Mouse (Mus musculus) adrenal gland, adult 2 months (tissue): ENCODE results near the gene Adcy6. TPM values are rescaled to one million over a fixed set of nuclear protein-coding genes. Genes with fewer than 3 reads are reported as not detected.
"Not testable (repeated sequence)": the region's sequence is repeated elsewhere in the genome, so short reads cannot be mapped to it uniquely, and the experiment has no call there.

Source experiments
- DNase-seq: peaks from one replicate; pipeline ENCODE4 v3.0.0; 2021
- polyA plus RNA-seq: library from polyadenylated mRNA; depleted of rRNA; stranded (reverse); fragments of >200 nt; gene quantifications from 2 replicates; pipeline ENCODE4 v1.2.3, GENCODE M21; 2012
- total RNA-seq, 2 experiments: library from RNA; stranded (reverse); gene quantifications; 2 replicates each; pipeline ENCODE4 v1.2.3; 2021

Adcy6 gene
- total and polyA plus RNA-seq, 3 experiments, result 35.5 to 67.1 (median 44.6) TPM

- DNase-seq, result peak; percentile 41
Observed at GRCm38 (mm10) chr15:98602191-98602881, 7.5 kb downstream of the Adcy6 start.

GRCm38 (mm10) chr15:98601832-98602190 is 8.1 kb downstream of the Adcy6 start:
- no peak for DNase-seq

DNA sequence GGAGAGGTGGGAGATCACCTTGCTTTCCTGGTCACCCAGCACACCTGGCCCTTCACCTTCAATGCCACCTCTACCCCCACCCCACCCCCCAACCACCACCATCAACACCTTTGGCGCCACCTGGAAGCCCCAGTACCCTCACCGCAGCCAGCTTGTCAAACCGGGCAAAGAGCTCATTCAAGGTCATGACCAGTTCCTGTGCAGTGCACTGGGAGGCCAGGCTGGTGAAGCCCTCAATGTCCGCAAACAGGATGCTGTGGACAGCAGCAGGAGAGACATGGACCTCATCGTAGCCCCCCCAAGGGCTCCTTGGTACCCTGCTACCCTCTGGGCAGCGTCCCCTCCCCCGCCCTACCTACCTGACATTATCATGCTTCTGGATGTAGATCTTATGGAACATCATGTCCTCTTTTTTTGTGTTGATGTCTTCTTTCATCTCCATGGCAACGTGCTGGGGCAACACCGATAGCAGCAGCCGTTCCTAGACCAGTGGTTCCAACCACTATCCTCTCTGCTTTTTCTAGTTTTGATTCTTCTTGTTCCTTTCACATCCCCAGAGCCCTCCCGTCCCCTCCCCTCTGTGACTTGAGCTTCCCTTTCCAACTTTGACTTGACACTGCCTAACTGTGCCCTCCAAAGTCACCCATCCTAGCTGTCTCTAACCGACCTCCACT is 9.7 kb downstream of the Adcy6 start:
- no peak for DNase-seq

- DNase-seq, result no peak
Observed at GRCm38 (mm10) chr15:98596609-98597008, 13.3 kb downstream of the Adcy6 start.

DNA sequence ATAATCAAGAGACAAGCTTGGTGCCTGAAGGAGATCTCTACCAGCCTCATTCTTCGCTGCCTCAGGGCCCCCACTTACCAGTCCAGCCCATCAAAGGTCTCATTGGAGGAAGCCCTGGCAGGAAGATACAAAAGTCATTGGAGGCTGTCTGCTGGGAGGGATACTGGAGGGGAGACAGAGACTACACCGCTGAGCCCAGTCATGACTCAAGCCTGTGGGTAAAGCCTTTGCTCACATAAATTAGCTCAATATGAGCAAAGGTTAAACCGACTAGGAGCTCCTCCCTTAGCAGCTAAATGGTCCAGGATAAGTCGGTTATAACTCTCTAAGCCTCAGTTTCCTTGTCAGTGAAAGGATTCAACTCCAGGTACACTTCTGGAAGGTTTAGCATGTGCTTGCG is 14.8 kb downstream of the Adcy6 start:
- no peak for DNase-seq

DNA sequence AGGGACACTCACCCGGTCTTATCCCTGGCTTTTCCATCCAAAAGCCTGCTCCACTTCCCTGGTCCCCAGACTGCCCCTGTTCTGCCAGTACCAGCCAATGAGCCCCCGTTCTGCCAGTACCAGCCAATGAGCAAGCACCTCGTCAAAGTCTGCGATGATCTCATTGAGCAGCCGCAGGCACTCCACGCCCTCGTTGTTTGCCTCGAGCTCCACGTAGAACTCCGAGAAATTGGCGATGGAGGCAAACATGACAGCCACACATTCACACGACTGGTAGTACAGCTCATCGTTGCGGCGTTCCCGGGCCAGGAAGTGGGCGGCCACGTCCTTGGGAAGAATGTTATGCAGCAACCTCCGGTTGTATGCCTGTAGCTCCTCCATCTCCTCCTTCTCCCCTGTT is 15.7 kb downstream of the Adcy6 start:
- no peak for DNase-seq

DNA sequence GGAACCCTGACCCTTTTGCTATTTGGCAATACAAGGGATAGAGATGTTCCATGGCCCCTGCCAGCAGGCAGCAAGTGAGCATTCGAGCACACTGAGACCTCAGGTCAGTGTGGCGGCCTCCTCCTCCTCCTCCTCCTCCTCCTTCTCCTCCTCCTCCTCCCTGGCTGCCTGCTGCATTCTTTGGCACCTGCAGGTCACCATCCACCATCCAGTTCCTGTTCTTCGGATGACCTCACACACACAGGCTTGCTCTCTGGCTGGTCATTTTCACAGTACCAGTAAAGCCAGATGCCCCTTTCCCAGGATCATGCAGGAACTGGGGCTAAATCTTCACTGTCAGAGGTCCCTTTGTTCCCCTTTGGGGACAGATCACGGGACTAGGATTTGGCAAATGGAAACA is 18.5 kb downstream of the Adcy6 start:
- DNase-seq, result no peak

- no peak for DNase-seq
Observed at GRCm38 (mm10) chr15:98589640-98590336, 20.1 kb downstream of the Adcy6 start.

DNA sequence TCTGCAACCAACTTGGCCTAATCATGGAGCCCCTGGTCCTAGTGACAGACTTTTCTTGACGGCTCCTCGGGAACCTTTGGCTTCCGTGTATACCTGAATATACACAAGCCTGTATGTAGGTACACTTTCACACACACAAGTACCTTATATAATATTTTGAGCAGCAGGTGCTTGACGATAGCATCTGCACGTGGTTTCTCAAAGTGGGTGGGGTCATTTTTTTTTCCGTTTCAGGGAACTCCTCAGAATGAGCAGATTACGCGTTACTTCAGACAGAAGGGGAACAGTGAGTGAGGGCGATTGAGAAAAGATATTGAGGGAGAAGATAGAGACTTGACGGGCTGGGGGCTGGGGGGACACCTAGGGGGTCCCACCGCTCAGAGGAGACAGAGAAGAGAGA is 22.1 kb downstream of the Adcy6 start:
- no peak for DNase-seq

GRCm38 (mm10) chr15:98586141-98586540 is 23.7 kb downstream of the Adcy6 start:
- DNase-seq, result not testable (repeated sequence)

DNA sequence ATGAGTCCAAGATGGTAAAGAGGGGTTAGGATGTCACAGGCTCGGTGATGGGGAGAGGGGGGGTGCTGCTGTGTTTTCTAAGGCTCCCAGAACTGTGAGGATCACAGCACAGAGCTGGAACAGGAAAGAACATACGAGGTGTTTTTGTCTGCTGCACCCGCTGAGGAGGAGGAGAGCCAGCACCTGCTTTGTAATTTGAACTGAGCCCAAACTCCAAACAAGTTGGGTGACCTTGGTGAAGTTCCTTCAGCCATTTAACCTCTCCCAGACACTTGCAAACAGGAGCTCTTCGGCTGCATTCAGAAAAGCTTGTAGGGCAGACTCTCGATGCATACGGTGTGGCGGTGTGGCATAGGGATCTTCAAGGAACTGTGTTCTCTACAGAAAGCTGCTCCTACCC is 24.5 kb downstream of the Adcy6 start:
- DNase-seq, result no peak

- no peak for DNase-seq
Observed at GRCm38 (mm10) chr15:98582996-98583395, 26.9 kb downstream of the Adcy6 start.

DNA sequence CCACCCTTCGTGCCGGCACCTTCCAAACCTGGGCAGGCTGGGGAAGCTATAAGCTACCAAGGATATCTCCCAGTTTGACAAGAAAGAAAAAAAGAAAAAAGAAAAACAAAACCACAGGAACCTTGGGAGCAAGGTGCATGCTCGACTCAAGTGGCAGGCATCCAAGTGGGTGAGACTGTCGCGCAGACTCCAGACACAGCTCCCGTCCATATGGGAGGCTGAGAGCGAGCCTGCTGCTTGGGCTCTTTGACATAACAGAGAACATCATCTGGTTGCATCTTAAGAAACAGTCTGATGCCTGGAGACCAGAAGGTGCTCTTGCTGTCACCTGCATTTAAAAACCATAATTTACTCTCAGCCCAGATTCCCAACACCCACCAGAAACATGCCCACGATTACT is 27.5 kb downstream of the Adcy6 start:
- DNase-seq, result no peak

GRCm38 (mm10) chr15:98579795-98580464 is 29.9 kb downstream of the Adcy6 start:
- DNase-seq, result peak; percentile 62

- no peak for DNase-seq
Observed at GRCm38 (mm10) chr15:98579310-98579709, 30.6 kb downstream of the Adcy6 start.

GRCm38 (mm10) chr15:98573293-98573692 is 36.6 kb downstream of the Adcy6 start:
- DNase-seq, result no peak

DNA sequence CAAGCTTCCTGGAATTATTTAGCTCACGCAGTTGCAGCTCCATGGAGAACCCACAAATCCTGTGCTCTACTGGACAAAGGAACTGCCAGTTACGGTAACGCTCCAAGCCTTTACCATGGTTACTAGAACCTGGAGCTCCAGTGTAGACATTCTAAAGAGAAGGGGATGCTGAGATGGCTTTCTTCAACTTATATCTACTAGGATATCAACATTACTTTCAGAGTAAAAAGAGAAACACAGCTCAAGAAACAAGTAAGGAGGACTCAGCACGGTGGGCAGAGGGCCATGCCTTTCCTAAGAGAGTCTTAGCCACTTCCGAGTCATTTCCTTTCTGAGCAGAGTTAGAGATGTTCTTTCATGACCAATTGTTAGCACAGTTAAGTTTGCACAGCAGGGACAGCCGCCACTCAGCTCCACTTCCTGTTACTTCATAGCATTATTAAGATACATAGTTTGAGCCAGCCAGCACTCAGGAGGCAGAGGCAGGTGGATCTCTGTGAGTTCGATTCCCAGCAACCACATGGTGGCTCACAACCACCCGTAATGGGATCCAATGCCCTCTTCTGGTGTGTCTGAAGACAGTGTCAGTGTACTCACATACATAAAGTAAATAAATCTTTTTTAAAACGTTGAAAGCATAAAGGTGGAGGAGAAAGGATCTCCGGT is 38.9 kb downstream of the Adcy6 start, which contains the start of the genes Ccnt1 and 4930415O20Rik:
Ccnt1 (minus strand) TSS at position 51 of the 666 bp plus-strand sequence.
4930415O20Rik (plus strand) TSS at position 132 of the 666 bp plus-strand sequence.
- no peak for DNase-seq

DNA sequence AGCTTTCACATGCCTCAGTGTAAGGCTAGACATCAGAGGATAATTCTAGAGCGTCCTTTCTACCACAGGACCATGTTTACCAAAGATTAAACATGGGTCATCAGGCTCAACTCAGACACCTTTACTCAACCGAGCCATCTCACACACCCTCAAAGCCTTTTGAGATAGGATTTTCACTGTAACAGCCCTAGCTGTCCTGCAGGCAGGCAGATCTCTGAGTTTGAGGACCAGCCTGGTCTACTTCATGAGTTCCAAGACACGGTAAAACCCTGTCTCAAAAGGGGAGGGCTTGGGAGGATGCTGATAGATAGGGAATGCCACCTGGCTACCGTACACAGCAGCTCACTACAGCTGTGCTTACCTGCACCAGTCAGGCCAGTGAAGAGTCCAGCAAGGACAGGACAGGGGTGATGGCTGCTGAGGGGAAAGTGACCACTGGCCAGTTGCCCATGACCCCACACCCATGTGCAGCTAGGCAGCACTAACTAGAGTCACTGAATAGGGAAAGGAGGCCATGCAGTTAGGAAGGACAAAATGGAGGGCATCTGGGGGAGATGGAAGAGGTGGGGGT is 40.0 kb downstream of the Adcy6 start:
- DNase-seq, result no peak

DNA sequence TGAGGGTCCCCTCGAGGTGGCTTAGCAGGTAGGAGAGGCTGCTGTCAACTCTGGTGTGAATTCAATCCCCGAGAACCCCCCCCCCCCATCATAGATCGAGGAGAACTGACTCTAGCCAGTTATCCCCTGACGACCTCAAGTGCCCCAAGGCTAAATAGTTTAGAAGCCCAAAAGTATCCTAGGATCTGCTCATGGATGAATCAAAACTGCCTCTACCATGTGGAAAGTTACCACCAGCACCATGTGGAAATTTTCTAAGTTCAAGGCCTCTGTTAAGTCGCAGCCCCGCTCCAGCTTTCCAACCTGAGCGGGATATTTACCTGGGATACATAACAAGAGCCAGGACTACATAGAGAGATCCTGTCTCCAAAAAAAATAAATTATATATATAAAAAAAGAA is 40.7 kb downstream of the Adcy6 start:
- peak; percentile 53 for DNase-seq

- DNase-seq, result peak; percentile 62
Observed at GRCm38 (mm10) chr15:98568256-98569033, 41.4 kb downstream of the Adcy6 start.
